Mouse (Mus musculus) adrenal gland, adult (tissue): Measurements from ENCODE around the gene Tceal6.
"Not testable (repeated sequence)": the region's sequence is repeated elsewhere in the genome, so short reads cannot be mapped to it uniquely, and the experiment has no call there.

Source experiments
- DNase-seq, 2 experiments: peaks; one replicate each; pipeline ENCODE4 v3.0.0; 2022 to 2023; ENCODE audit warnings: low spot score in 1 of 2; ENCODE audit not compliant: inconsistent age in 2 of 2

Tceal6 gene

GRCm38 (mm10) chrX:135210436-135211221 is at the start of gene Tceal6:
Gene Tceal6 (minus strand): TSS chrX:135210687.
- DNase-seq: peak in 1 of 2 experiments; percentile 17

GRCm38 (mm10) chrX:135209773-135210435 is 583 bp downstream of the Tceal6 start:
- not testable (repeated sequence) for DNase-seq

GRCm38 (mm10) chrX:135189924-135190323 is 20.6 kb downstream of the Tceal6 start:
- DNase-seq: not testable (repeated sequence)

GRCm38 (mm10) chrX:135188661-135189060 is 21.8 kb downstream of the Tceal6 start:
- DNase-seq: not testable (repeated sequence)

GRCm38 (mm10) chrX:135177532-135177931 is 33.0 kb downstream of the Tceal6 start, which contains the start of gene Gm15023:
Gene Gm15023 (minus strand): TSS chrX:135177632.
- not testable (repeated sequence) for DNase-seq
